Mouse (Mus musculus) embryonic stem cell, embryonic (primary cell): ENCODE measurements around the gene Gm20388.

Source experiments
- CTCF ChIA-PET, 4 experiments: fragments of 300-600 bp in 2 of 4; fragments of 350-600 bp in 2 of 4; sonication (Branson Sonifier 250); formaldehyde crosslinking; loops; one replicate each; lab custom pipeline; 2022; ENCODE audit warnings: inconsistent platforms in 2 of 4; lab: Charles Lee
- POLR2A ChIA-PET, 4 experiments: fragments of 300-600 bp in 2 of 4; fragments of 350-600 bp in 2 of 4; sonication (Branson Sonifier 250); formaldehyde crosslinking; loops; one replicate each; lab custom pipeline; 2022; ENCODE audit warnings: antibody characterized with exemption in 4 of 4, inconsistent platforms in 1 of 4; lab: Charles Lee

Gene Gm20388

GRCm38 (mm10) chr8:123766516-123766915 is 3855.9 kb downstream of the Gm20388 start:
- CTCF ChIA-PET = interaction anchor here in 3 of 4 experiments (0.6 to 3.4 kb wide), 10 partner anchors 9 to 183 kb away, joined by 3 to 11 read pairs (median 4); partner anchors contain the start of gene Nup133 (in 1 of the 3)
- POLR2A ChIA-PET = interaction anchor here in 3 of 4 experiments (0.7 to 1.4 kb wide), 7 partner anchors 11 to 109 kb away, joined by 3 to 6 read pairs (median 3); no protein-coding TSS in a partner anchor

- ChIA-PET POLR2A (interaction anchor here in 2 of 4 experiments (1.0 to 2.4 kb wide), 4 partner anchors 8 to 114 kb away, joined by 3 to 8 read pairs (median 5); partner anchors contain the start of gene Rhou (in 1 of the 2)), CTCF (interaction anchor here (0.8 to 3.0 kb wide), 11 partner anchors 16 to 140 kb away, joined by 3 to 27 read pairs (median 12); partner anchors contain the start of gene Rhou (in 3 of the 4))
Measured at GRCm38 (mm10) chr8:123767874-123768273, 3857.2 kb downstream of the Gm20388 start.

- POLR2A ChIA-PET = interaction anchor here in 3 of 4 experiments (0.7 to 2.4 kb wide), 12 partner anchors 9 to 115 kb away, joined by 3 to 8 read pairs (median 4); partner anchors contain the start of gene Rhou (in 1 of the 3)
- CTCF ChIA-PET = interaction anchor here (0.6 to 3.0 kb wide), 56 partner anchors 9 to 420 kb away, joined by 3 to 27 read pairs (median 5); partner anchors contain the start of genes Rhou (in 3 of the 4) and Mc1r (in 1 of the 4)
Measured at GRCm38 (mm10) chr8:123768492-123769356, 3858.1 kb downstream of the Gm20388 start.

- ChIA-PET POLR2A (interaction anchor here (0.5 to 2.6 kb wide), 7 partner anchors 9 to 119 kb away, joined by 3 to 10 read pairs (median 4); partner anchors contain the start of gene Rhou (in 1 of the 4)), CTCF (interaction anchor here (0.6 to 3.4 kb wide), 15 partner anchors 9 to 218 kb away, joined by 3 to 15 read pairs (median 5); partner anchors contain the start of gene Rhou (in 1 of the 4))
Measured at GRCm38 (mm10) chr8:123773468-123773867, 3862.8 kb downstream of the Gm20388 start.

GRCm38 (mm10) chr8:123774491-123774890 is 3863.8 kb downstream of the Gm20388 start:
- ChIA-PET CTCF (interaction anchor here in 3 of 4 experiments (0.7 to 4.2 kb wide), 8 partner anchors 9 to 130 kb away, joined by 3 to 19 read pairs (median 10); no protein-coding TSS in a partner anchor), POLR2A (interaction anchor here in 3 of 4 experiments (0.6 to 1.2 kb wide), 4 partner anchors 9 to 77 kb away, joined by 3 to 6 read pairs (median 4); no protein-coding TSS in a partner anchor)

GRCm38 (mm10) chr8:123777319-123777718 is 3866.7 kb downstream of the Gm20388 start:
- ChIA-PET CTCF (interaction anchor here (0.5 to 4.2 kb wide), 14 partner anchors 8 to 384 kb away, joined by 3 to 19 read pairs (median 5); partner anchors contain the start of gene Rhou (in 2 of the 4)), POLR2A (interaction anchor here (0.7 to 1.4 kb wide), 11 partner anchors 8 to 308 kb away, joined by 3 to 7 read pairs (median 3); no protein-coding TSS in a partner anchor)

- POLR2A ChIA-PET = interaction anchor here in 2 of 4 experiments (1.3 kb wide), 2 partner anchors 29 to 115 kb away, joined by 3 to 5 read pairs; no protein-coding TSS in a partner anchor
- CTCF ChIA-PET = interaction anchor here in 3 of 4 experiments (0.5 to 3.1 kb wide), 10 partner anchors 9 to 152 kb away, joined by 3 to 16 read pairs (median 5); partner anchors contain the start of gene Rhou (in 2 of the 3)
Measured at GRCm38 (mm10) chr8:123780471-123780870, 3869.8 kb downstream of the Gm20388 start.

GRCm38 (mm10) chr8:123781256-123781655 is 3870.6 kb downstream of the Gm20388 start:
- ChIA-PET POLR2A (interaction anchor here in 1 of 4 experiments (1.3 kb wide), 1 partner anchor 115 kb away, joined by 3 read pairs; no protein-coding TSS in a partner anchor), CTCF (interaction anchor here (0.5 to 3.1 kb wide), 13 partner anchors 8 to 153 kb away, joined by 3 to 16 read pairs (median 5); partner anchors contain the start of gene Rhou (in 3 of the 4))

GRCm38 (mm10) chr8:123783525-123784249 is 3873.0 kb downstream of the Gm20388 start:
- POLR2A ChIA-PET = interaction anchor here (0.6 to 1.8 kb wide), 16 partner anchors 9 to 566 kb away, joined by 3 to 10 read pairs (median 3); partner anchors contain the start of gene Rhou (in 1 of the 4)
- CTCF ChIA-PET = interaction anchor here (0.5 to 4.8 kb wide), 68 partner anchors 8 to 604 kb away, joined by 3 to 74 read pairs (median 4); partner anchors contain the start of gene Rhou (in 4 of the 4)

GRCm38 (mm10) chr8:123786166-123786565 is 3875.5 kb downstream of the Gm20388 start:
- CTCF ChIA-PET = interaction anchor here (0.6 to 4.8 kb wide), 12 partner anchors 49 to 468 kb away, joined by 3 to 74 read pairs (median 4); partner anchors contain the start of gene Rhou (in 3 of the 4)
- POLR2A ChIA-PET = interaction anchor here in 3 of 4 experiments (1.0 to 2.0 kb wide), 9 partner anchors 9 to 143 kb away, joined by 3 to 6 read pairs (median 3); partner anchors contain the start of gene Rhou (in 3 of the 3)

- ChIA-PET CTCF (interaction anchor here (0.8 to 4.8 kb wide), 10 partner anchors 49 to 158 kb away, joined by 3 to 74 read pairs (median 4); partner anchors contain the start of gene Rhou (in 2 of the 4)), POLR2A (interaction anchor here in 3 of 4 experiments (1.1 to 2.0 kb wide), 8 partner anchors 10 to 134 kb away, joined by 3 to 6 read pairs (median 4); partner anchors contain the start of gene Rhou (in 3 of the 3))
Measured at GRCm38 (mm10) chr8:123786644-123787043, 3876.0 kb downstream of the Gm20388 start.

GRCm38 (mm10) chr8:123787254-123787897 is 3876.7 kb downstream of the Gm20388 start:
- ChIA-PET CTCF (interaction anchor here in 3 of 4 experiments (0.5 to 4.8 kb wide), 11 partner anchors 46 to 611 kb away, joined by 3 to 74 read pairs (median 4); partner anchors contain the start of gene Rhou (in 2 of the 3)), POLR2A (interaction anchor here in 3 of 4 experiments (0.7 to 2.0 kb wide), 10 partner anchors 10 to 194 kb away, joined by 3 to 6 read pairs (median 4); partner anchors contain the start of gene Rhou (in 1 of the 3))

- CTCF ChIA-PET = interaction anchor here (0.6 to 2.5 kb wide), 13 partner anchors 8 to 676 kb away, joined by 3 to 16 read pairs (median 3); partner anchors contain the start of gene Rhou (in 1 of the 4)
- POLR2A ChIA-PET = interaction anchor here in 3 of 4 experiments (0.6 to 1.2 kb wide), 6 partner anchors 10 to 190 kb away, joined by 3 to 5 read pairs (median 3); partner anchors contain the start of gene Rab4a (in 1 of the 3)
Measured at GRCm38 (mm10) chr8:123788416-123789170, 3878.0 kb downstream of the Gm20388 start.

- POLR2A ChIA-PET = interaction anchor here in 2 of 4 experiments (0.6 to 1.2 kb wide), 5 partner anchors 11 to 161 kb away, joined by 3 to 5 read pairs (median 4); partner anchors contain the start of gene Rab4a (in 1 of the 2)
- CTCF ChIA-PET = interaction anchor here (0.6 to 2.5 kb wide), 41 partner anchors 8 to 675 kb away, joined by 3 to 16 read pairs (median 4); partner anchors contain the start of gene Rhou (in 1 of the 4)
Measured at GRCm38 (mm10) chr8:123789461-123789860, 3878.8 kb downstream of the Gm20388 start.

GRCm38 (mm10) chr8:123789970-123790369 is 3879.3 kb downstream of the Gm20388 start:
- ChIA-PET CTCF (interaction anchor here (0.6 to 2.5 kb wide), 40 partner anchors 8 to 573 kb away, joined by 3 to 16 read pairs (median 4); partner anchors contain the start of gene Rhou (in 1 of the 4)), POLR2A (interaction anchor here in 2 of 4 experiments (0.5 to 1.1 kb wide), 3 partner anchors 33 to 858 kb away, joined by 4 read pairs; no protein-coding TSS in a partner anchor)
